Mouse (Mus musculus) common myeloid progenitor, adult 5-6 weeks (primary cell): ENCODE results near the gene Itih4. TPM values are rescaled to one million over a fixed set of nuclear protein-coding genes. Genes with fewer than 3 reads are reported as not detected.

ENCODE experiments used
- ATAC-seq: replicated peaks from 2 replicates; pipeline ENCODE4 v1.8.0; 2016; ENCODE audit warnings: low read depth, mild to moderate bottlenecking, moderate TSS enrichment, inconsistent platforms; ENCODE audit not compliant: poor library complexity, severe bottlenecking
- total RNA-seq: library from RNA; stranded (forward); fragments of 200-1000, 187-1606 nt; gene quantifications from 2 replicates; pipeline ENCODE4 v1.2.3, GENCODE M21; 2017

The Itih4 gene
- total RNA-seq, 1 experiment from 2014 or later, result not detected

DNA sequence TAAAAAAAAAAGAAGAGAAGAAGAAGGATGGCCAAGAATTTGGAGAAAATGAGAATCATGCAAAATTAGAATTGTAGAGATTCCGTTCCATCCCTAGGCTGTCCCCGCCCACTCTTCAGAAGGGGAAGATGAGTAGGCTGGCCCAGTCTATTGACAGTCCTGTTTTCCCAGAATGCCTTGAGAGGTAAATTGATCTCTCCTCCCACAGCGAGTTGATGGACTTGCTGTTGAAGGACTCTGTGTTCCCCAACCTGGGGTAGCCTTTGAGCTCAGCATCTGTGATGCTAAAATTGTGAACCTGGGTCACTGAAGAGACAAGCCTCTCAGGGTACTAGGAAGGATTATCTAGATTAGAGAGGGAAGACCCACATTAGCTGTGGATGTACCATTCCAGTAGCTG is 39.2 kb downstream of the Itih4 start:
- ATAC-seq, result no peak

DNA sequence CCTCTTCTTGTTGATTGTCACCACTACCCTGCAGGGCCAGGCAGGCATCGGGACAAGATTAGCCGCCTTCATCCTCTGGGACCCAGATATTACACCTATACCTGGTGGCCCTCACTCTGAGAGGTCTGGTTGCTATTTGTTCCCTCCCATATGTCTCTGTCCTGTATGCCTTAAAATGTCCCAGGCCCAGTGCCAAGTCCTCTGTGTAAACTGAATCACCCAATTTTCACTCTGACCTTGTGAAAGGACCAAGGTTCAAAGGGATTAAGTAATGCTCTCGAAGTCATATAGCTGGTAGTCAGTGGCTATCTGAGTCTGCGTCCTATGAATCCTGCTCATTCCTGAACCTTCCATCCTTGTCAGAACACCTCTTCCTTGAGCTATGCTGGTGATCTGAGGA is 44.1 kb downstream of the Itih4 start:
- no peak for ATAC-seq

DNA sequence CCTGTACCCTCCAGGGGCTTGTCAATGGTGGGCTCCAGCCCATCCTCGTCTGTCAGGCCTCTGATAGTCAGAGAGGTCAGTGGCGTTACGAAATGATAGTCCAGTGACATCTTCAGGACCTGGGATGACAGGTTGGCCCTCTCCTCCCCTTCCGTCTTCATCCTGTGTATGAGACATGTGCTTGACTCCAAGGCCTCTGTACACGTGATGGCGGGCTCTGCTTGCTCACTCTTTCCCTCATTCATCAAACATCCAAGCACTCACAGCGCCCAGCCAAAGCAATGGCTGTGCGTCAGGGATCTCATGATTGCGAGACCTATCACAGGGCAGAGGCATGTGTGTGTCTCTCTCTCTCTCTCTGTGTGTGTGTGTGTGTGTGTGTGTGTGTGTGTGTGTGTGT is 47.1 kb downstream of the Itih4 start:
- no peak for ATAC-seq

DNA sequence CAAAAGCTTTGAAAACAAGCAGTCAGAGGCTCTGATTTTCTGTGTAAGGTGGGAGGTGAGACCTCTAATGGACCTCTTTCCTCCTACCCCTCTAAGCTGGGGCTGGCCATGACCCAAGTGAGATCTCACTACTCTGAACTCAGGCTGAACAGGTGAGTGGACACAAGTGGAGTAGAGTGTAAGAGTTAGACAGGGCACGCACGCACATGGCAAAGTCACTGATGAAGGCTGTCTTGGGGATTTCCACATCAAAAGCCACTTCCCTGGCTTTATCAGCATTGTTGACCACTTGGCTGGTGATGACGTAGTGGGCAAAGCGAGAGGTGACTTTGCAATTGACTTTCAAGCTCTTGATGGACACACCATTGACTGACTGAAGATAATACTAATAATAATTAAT is 56.0 kb downstream of the Itih4 start:
- ATAC-seq, result no peak

DNA sequence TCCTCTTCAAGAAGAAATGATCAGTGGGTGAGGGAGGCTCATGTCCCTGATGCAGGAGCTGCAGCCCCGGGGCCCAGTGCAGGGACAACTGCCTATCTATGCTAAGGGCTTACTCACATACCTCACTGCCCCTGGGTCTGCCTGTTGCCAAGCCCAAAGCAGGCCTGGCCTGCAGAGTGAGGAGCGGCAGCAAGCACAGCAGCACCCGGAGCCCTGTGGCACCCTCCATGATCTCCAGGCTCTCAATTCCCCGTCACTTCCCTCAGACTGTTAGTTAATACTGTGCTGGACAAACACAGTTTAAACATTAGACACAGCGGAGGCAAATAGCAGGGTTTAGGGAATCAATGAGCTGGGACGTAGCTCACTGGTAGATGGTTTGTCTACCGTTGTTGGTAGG is 56.8 kb downstream of the Itih4 start, which contains the start of gene Itih1:
Gene Itih1 (minus strand): TSS at position 252 of the 400 bp plus-strand sequence.
- ATAC-seq, result no peak

DNA sequence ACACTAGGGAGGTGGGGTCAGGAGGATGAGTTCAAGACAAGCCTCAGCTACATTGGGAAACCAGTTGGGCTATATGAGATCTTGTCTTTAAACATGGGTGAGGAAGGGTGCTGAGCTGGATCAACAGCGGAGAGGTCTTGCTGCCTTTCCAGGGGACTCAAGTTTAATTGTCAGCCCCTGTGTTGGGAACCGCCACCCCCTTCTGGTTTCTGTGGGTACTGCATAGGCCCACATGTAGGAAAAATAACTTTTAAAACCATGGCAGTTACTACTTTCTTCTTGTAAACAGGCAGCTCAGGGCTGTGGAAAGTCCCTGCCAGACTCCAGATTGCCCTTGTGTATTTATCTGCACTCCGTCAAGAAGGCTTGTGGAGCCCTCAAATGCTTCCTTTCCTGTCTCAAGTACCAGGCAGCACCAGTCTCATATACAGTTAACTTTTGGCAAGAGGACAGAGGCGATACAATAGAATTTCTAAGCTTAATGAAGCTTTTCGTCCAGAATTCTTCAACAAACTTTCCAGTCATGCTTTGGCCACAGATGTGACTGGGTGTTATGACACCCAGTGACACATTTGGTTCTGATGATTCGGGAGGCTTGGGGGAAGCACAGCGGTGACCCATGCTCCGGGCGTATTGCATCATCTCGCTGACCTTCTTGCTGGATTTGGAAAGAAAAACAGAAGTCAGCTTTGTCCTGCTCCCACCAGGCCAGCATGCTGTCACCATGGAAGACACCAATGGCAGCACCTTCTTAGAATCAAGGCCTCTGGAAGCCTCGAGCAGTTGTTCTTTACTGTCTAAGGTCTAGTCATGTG is 57.8 kb downstream of the Itih4 start:
- peak; percentile 75 for ATAC-seq

DNA sequence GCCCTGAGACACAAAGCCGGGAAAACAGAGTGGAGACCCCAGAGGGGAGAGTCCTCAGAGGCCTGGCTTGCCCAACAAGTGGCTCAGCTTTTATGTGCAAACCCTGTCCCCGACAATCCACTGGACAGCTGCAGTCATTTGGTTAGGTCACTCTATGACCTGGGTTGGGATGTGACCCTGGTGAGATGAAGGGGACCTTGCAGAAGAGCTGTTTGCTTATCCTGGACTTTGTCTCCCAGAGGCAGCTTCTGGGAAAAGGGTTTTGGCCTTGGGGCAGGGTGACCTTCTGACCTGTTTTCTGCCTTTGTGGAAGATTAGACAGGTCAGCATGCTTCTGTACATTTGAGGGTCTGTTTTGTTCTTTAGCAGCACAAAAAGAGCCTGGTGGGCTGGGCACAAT is 58.5 kb downstream of the Itih4 start:
- no peak for ATAC-seq

DNA sequence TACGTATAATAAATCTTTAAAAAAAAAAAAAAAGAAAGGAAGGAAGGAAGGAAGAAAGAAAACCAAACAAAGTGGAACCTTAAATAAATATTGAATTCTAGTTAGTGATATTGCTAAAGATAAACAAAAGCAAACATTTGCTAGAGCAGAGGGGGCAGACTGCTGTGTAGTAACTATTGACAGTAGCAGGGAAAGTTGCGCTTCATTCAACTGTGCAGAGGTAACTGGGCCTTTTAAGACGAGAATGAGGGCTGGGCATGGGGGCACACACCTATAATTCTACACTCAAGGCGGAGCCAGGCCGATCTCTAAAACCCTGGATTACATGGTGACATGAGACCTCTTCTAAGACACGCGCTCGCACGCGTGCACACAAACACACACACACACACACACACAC is 63.7 kb downstream of the Itih4 start:
- no peak for ATAC-seq

DNA sequence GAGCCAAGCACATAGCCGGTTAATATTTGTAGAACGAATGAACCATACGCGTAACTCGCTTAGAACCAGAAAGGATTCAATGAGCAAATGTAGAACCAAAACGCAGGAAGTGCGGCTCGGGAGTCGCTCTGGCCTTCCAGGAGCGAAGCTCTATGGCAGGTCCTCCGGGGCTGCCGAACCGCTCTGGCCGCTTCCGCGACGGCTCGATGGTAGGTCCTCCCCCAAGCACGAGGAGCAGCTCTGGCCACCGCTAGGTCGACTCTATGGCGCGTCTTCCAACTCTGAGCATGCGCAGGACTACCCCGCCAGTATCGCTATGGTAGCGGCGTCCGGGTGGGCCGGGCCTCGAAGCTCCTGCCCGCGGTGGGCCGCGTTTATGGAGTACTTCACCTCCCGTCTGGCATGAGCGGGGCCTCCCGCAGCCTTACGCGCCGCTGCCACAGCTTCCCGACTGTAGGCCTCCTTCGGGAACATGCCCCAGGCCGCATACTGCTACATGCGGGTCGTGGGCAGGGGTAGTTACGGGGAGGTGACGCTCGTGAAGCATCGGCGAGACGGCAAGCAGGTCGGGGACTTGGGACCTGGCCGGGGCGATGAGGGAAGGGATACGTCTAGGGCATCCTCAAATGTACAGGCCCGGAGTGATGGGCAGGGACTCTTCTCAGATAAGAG is 65.0 kb downstream of the Itih4 start, which contains the start of gene Nek4:
Gene Nek4 (plus strand): TSS at position 224 of the 672 bp plus-strand sequence.
- ATAC-seq, result peak; percentile 98

Other genes starting within 250 kb of the Itih4 start
- 15.8 and 18.3 TPM in 2 replicates for gene Rft1, start 232.1 kb upstream of the Itih4 start, total RNA-seq
- gene Sfmbt1, start 171.6 kb upstream of the Itih4 start, total RNA-seq, result 16.0 and 18.9 TPM in 2 replicates
- gene Tmem110, start 60.9 kb upstream of the Itih4 start, total RNA-seq, result 6.4 and 6.8 TPM in 2 replicates
- gene Mustn1, start 7.3 kb upstream of the Itih4 start, total RNA-seq, result 0.78 TPM in 1 of 2 replicates, not detected in the other
- not detected in 2 replicates for gene Itih3, start 37.3 kb downstream of the Itih4 start, total RNA-seq
- gene Itih1, start 56.8 kb downstream of the Itih4 start, total RNA-seq, result not detected in 2 replicates
- 14.2 and 18.1 TPM in 2 replicates for gene Nek4, start 64.9 kb downstream of the Itih4 start, total RNA-seq
- gene Glt8d1, start 114.9 kb downstream of the Itih4 start, total RNA-seq, result 20.5 and 36.3 TPM in 2 replicates
- gene Spcs1, start 115.2 kb downstream of the Itih4 start, total RNA-seq, result 82.0 and 94.8 TPM in 2 replicates
- 83.0 and 120 TPM in 2 replicates for gene Pbrm1, start 132.7 kb downstream of the Itih4 start, total RNA-seq
- gene Gnl3, start 132.7 kb downstream of the Itih4 start, total RNA-seq, result 438 and 468 TPM in 2 replicates
- gene Smim4, start 242.5 kb downstream of the Itih4 start, total RNA-seq, result 23.6 and 45.1 TPM in 2 replicates
- 88.3 and 112 TPM in 2 replicates for gene Nt5dc2, start 244.6 kb downstream of the Itih4 start, total RNA-seq